Mouse (Mus musculus): Measurements from ENCODE around the gene 4430402I18Rik.

DNA sequence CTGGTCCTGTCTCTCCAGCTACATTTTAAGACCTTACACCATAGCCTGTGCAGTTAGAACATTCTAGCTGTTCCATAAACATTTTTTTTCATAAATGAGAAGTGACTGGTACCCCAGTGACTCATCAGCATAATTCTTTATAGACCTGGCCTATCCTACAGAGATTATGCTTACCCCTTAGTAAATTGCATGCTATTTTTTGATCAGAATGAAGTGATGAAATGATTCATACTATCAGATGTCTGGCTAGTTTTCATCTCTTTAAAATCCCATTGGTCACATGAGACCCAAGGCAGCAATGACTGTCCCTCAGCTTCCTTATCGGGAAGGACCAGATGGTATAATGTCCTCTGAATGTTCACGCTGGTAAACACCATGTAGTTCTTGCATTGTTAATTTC, 66.8 kb downstream of the 4430402I18Rik start:
- TF ChIP-seq CTCF (IDR thresholded peaks at IDR 0.05) (no peak), EP300 (IDR thresholded peaks at IDR 0.05) (no peak)
